Mouse (Mus musculus) cerebellum, postnatal 4 days (tissue): ENCODE data around the gene Baz2a.
"Not testable (repeated sequence)": the region's sequence is repeated elsewhere in the genome, so short reads cannot be mapped to it uniquely, and the experiment has no call there.

Experiments
- DNase-seq, 2 experiments: peaks; one replicate each; pipeline ENCODE4 v3.0.0; 2022; ENCODE audit warnings: low spot score in 2 of 2, mixed read lengths in 1 of 2

Gene Baz2a

DNA sequence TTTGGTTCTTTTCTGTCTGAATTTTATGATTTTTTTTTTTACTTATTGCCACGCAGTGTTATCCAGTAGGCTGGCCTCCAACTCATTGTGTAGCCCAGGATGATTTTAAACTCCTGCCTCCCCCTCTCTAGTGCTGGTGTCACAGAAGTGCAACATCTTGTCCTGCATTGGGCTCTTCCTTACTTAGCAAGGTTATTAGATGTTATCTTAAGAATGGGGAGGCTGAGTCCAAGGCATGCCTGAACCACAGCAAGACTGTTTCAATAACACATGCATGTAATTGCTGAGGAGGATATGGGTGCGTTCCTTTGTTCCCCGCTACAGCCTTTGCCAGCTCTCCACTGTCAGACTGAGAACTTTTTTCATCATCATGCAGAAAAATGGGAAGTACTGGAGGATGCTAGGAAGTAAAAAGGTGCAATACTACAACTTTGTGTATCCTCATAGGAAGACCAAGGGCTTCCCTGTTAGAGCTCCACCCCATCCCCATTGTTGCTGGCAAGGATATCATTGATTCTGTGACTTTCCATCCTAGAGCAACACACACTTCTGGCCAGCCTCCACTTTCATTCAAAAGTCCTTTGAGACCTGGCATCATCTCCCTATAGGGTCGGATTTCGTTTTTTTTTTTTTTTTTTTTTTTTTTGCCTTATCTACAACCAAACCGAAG, 9.4 kb upstream of the Baz2a start:
- no peak for DNase-seq

DNA sequence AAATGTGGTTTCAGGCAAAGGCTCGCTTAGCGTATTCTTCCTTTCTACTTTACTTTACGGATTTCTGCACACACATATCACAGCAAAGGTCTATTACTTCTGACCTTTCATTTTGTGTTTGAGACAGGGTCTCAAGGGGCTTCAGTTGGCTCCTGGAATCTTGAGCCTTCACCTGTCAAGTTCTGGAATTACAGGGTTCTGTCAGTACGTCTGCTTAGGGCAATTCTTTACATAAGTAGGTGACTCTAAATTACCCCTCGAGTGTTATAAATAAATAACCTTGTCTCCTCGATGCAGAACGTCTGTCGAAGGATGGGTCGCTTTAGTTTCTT, 8.9 kb upstream of the Baz2a start:
- DNase-seq: no peak

GRCm38 (mm10) chr10:128082880-128083421, 8.4 kb upstream of the Baz2a start, which contains the start of gene Atp5b:
Gene Atp5b (plus strand): TSS chr10:128083273.
- DNase-seq: peak; percentile 95 to 100

DNA sequence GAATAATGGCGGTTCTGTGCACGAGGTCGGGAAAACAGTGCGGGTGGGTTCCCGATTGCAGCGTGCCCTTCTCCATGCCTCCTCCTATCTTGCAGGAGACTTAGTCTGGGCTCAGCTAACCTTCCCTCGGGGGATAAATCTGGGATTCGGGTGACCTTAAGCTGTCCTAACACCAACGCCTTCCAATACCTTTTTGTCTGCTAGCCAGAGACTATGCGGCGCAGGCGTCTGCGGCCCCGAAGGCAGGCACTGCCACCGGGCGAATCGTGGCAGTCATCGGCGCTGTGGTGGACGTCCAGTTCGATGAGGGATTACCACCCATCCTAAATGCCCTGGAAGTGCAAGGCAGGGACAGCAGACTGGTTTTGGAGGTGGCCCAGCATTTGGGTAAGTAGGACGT, 7.7 kb upstream of the Baz2a start:
- DNase-seq: peak in 1 of 2 experiments; percentile 28

GRCm38 (mm10) chr10:128084160-128084559, 7.2 kb upstream of the Baz2a start:
- DNase-seq: no peak

DNA sequence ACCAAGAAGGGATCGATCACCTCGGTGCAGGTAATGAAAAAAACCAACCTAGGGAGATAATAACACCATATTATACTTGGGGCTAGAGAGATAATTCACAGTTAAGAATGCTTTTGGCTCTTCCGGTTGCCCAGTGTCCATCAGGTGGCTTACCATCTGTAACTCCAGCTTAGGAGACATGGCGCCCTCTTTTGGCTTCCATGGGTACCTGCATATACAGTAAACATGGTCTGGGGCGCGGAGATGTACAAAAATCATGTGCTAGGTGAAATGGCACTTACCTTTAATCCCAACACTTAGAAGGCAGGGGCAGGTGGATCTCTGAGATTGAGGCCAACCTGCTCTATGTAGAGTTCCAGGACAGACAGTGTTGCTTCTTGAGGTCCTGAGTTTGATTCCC, 5.0 kb upstream of the Baz2a start:
- DNase-seq: peak in 1 of 2 experiments; percentile 32

DNA sequence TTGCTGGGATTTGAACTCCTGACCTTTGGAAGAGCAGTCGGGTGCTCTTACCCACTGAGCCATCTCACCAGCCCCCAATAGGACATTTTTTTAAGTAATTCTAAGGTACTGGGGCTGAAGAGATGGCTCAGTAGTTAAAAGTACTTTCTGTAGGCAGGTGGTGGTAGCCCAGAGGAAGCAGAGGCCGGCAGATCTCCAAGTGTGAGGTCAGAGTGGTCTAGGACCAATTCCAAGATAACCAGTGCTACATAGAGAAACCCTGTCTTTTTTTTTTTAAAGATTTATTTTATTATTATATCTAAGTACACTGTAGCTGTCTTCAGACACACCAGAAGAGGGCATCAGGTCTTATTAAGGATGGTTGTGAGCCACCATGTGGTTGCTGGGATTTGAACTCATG, 4.2 kb upstream of the Baz2a start:
- not testable (repeated sequence) for DNase-seq

DNA sequence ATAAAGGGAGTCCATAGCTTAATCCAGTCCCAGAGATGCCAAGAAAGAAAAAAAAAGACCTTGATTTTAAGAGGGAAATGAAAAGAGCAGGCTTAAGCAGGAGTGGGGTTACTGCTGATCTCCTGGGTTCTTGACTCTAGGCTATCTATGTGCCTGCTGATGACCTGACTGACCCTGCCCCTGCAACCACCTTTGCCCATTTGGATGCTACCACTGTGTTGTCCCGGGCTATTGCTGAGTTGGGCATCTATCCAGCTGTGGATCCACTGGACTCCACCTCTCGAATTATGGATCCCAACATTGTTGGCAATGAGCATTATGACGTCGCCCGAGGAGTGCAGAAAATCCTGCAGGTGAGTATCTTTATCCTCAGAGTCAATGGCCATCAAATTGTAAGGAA, 3.2 kb upstream of the Baz2a start:
- no peak for DNase-seq

GRCm38 (mm10) chr10:128089842-128090241, 1.5 kb upstream of the Baz2a start:
- DNase-seq: no peak

DNA sequence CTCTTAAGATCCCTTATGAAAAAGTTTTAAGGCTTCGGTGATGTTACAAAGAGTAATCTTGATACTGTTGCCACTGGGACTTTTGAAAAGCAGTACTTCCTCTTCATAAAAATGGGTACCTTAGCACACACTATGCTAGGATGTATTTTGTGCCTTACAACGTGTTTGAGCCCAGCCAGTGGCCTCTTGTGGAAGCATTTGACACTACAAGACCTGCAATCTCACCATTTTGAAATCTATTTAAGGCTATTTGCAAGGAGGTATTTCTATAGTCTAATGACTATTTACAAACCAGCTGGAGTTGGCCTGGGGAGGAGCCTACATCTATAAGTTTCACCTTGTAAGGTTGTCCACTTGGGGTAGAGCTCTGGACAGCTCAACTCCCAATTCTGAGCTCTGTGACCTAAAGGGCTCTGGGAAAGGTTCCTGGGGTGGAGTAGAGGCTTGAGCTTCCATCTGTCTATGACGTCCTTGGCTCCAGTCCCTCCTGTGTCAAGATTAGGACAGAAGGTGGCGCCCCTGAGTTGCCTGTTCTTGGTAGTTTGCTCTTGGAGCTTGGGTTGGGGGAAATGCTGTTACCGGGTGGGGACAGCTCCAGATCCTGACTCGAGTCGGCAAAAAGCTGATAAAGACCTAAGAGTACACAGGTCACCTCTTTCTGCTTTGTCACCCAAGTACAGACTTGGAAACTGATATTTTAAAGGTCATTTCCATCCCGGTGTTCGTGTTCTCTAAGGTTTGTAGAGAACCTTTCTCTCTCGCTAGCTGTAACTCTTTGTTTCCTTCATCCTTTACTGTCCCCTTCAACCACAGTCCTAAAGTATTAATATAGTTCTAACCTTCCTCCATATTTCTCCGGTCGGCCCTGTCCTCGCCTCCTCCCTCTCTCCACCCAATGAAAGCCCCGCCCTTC, 470 bp upstream of the Baz2a start:
- DNase-seq: peak; percentile 76 to 90

DNA sequence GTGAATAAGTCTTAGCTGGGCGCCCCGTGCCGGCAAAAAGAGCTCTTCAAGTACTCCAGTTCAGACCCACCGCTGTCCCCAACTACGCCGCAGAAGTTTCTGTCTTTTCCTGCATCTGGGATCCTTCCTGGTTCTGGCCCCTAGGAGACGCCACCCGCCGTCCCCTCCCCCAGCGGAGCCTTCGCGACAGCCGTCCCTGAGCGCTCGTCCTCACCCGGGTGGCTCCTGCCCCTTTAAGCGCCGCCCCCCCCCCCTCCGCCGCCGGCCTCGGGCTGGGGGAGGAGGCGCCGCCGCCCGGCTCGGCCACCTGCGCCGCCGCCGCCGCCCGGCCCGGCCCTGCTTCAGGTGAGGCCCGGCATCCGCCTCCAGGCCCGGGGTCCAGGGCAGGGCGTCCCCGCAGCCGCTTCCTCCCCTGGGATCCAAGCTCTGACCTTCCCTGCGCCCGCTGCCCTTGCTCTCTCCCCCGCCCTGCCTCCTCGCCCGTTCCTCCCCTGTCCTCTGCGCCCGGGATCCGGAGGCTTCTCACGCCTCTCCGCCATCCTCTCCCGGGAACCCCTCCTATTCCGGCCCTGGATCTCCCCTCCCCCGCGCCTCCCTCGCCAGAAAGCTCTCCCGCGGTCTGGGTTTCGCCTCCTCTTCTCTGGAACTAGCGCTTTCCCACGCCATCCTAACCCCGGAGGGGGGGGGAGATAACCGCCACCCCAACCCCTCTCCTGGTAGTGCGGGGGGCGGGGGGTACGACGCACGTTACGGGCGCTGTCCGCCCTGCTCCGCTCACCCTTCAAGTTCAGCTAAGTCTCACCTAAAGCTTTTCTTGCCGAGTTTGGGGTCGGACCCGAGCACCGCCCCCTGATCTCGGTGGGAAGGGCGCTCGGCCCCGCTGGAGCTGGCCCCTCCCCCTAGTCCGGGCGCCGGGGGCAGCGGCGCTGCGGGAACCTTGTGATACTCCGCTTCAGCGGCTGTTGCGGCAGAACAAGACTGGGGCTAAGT, 1.4 kb downstream of the Baz2a start:
- peak; percentile 55 to 71 for DNase-seq

- peak in 1 of 2 experiments; percentile 39 for DNase-seq
Observed at GRCm38 (mm10) chr10:128093496-128094294, 2.3 kb downstream of the Baz2a start.

GRCm38 (mm10) chr10:128094340-128094968, 3.1 kb downstream of the Baz2a start:
- DNase-seq: peak in 1 of 2 experiments; percentile 52

DNA sequence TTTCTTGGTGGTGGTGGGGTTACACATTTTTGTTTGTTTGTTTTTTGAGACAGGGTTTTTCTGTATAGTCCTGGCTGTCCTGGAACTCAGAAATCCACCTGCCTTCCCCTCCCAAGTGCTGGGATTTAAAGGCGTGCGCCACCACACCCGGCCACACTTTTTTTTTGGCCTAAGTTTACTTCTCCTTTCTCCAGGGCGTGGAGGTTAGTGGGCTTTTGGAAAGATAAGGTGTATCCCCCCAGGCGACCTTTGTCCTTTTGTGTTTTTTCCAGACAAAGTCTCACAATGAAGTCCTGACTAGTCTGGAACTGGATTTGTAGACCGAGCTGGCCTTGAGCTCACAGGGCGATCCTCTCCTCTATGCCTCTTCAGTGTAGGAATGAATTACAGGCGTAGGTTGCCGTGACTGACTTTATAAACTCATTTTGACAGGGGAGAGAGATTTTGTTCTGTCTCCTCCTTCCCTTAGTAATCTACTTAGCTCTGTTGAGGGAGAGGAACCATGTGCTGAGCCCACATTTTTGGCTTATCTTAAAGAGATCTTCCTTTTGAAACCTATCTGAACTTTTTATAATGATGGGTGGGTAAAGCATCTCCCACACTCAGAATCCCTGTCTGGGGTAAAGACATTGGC, 3.7 kb downstream of the Baz2a start:
- no peak for DNase-seq

- no peak for DNase-seq
Observed at GRCm38 (mm10) chr10:128096313-128096692, 4.9 kb downstream of the Baz2a start.

DNA sequence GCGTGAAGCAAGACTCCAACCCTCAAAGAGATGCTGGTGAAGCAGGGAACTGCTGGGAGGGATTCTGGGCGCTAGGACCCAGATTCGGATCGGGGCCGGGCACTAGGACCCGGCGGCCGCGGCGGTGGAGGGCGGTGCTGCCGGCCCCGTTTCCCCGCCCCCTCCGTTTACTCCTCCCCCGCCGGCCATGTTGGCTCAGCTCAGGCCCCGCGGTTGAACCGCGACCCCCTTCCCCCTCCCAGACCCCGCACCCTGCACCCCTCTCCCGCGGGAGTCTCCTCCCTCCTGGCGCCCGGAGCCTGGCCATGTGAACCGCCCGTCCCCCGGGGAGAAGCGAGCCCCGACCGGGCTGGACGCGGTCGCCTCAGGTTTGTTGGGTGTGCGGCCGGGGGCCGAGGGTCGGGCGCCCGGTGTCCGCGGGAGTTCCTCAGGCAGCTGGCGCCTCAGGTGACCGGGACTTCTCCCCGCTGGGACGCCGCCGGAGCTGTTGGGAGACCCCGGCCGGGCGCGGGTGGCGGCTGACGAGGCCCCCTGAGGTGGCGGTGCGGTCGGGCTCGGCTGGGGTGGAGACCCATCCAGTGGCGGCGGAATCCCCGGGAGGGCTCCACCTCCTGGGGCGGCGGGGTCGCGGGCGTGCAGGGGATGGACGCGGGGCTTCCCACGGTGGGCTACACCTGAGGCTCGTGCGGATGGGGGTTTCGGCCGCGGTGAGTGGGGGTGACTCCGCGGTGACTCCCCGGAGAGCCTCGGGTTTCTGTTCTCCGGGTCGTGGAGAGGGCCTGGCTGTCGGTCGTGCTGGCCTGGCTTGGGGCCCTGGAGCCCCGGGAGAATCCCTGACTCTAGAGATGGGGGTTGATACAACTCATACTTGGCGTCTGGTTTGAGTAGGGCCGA, 5.6 kb downstream of the Baz2a start:
- DNase-seq: peak; percentile 70 to 87

DNA sequence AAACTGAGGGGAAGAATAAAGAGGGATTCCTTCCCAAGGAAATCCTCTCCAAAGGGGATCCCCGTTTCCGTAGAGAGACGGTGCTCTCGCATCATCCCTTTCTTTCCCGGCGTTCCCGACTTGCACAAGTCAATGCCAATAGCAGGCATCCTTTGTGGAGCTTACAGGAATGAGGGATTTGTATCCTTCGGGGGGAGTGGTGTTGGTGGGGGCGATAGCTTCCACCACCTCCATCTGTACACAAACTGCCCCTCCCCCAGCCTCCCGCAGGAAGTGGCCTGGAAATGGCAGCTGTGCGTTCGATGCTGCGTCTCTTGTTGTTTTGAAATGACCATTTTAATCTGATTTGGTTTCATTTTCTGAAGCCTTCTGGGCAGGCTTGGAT, 6.2 kb downstream of the Baz2a start:
- peak in 1 of 2 experiments; percentile 64 for DNase-seq

- DNase-seq: no peak
Observed at GRCm38 (mm10) chr10:128110103-128110761, 18.9 kb downstream of the Baz2a start.
